Mouse (Mus musculus) gastrocnemius, adult 8-10 months (tissue): ENCODE data around the gene Rdh14. TPM values are rescaled to one million over a fixed set of nuclear protein-coding genes. Genes with fewer than 3 reads are reported as not detected.

ENCODE experiments used
- DNase-seq, 2 experiments: peaks; one replicate each; pipeline ENCODE4 v3.0.0; 2022; ENCODE audit warnings: low spot score in 2 of 2
- total RNA-seq, 4 experiments: library from RNA; stranded (reverse); gene quantifications; 2 replicates each; pipeline ENCODE4 v1.2.4; 2022

The Rdh14 gene
- total RNA-seq = 10 to 100 TPM; 47.5 to 50.0 (median 48.7) TPM

- DNase-seq = peak; percentile 96 to 97
Measured at GRCm38 (mm10) chr12:10390671-10391441, at the start of gene Rdh14. Gene Rdh14, plus strand, starts transcription at chr12:10390772.

GRCm38 (mm10) chr12:10350706-10351105, 39.9 kb upstream of the Rdh14 start:
- no peak for DNase-seq

GRCm38 (mm10) chr12:10357756-10358155, 32.8 kb upstream of the Rdh14 start:
- no peak for DNase-seq

GRCm38 (mm10) chr12:10369673-10370072, 20.9 kb upstream of the Rdh14 start, which contains the start of gene Nt5c1b:
Gene Nt5c1b, plus strand, starts transcription at chr12:10369973.
- no peak for DNase-seq

GRCm38 (mm10) chr12:10400788-10401187, 10.2 kb downstream of the Rdh14 start:
- no peak for DNase-seq

- no peak for DNase-seq
Measured at GRCm38 (mm10) chr12:10402421-10403115, 12.0 kb downstream of the Rdh14 start.

GRCm38 (mm10) chr12:10410511-10411179, 20.1 kb downstream of the Rdh14 start:
- DNase-seq = no peak

GRCm38 (mm10) chr12:10411453-10411852, 20.9 kb downstream of the Rdh14 start:
- DNase-seq = no peak

- no peak for DNase-seq
Measured at GRCm38 (mm10) chr12:10422347-10422746, 31.8 kb downstream of the Rdh14 start.

GRCm38 (mm10) chr12:10425982-10426863, 35.7 kb downstream of the Rdh14 start:
- DNase-seq = no peak

- DNase-seq = no peak
Measured at GRCm38 (mm10) chr12:10430999-10431398, 40.4 kb downstream of the Rdh14 start.

GRCm38 (mm10) chr12:10438054-10439001, 47.8 kb downstream of the Rdh14 start:
- DNase-seq = peak; percentile 69

GRCm38 (mm10) chr12:10439483-10440235, 49.1 kb downstream of the Rdh14 start:
- no peak for DNase-seq

Other genes with a start within 250 kb of the Rdh14 start
- gene Nt5c1b, start 20.8 kb upstream of the Rdh14 start, total RNA-seq = not detected